Mouse (Mus musculus) G1E-ER4 (cell line): ENCODE measurements at regions not wholly inside any gene's neighbourhood (a gene's known extent, or its start where the extent isn't known, plus 50 kb on each side); places are given as distances from the start of the nearest gene placed in this dataset.

Experiments
- GATA1 ChIP-seq: IDR thresholded peaks from one replicate; pipeline ENCODE4 v1.8.0; 2012; ENCODE audit warnings: low read length, inconsistent platforms

DNA sequence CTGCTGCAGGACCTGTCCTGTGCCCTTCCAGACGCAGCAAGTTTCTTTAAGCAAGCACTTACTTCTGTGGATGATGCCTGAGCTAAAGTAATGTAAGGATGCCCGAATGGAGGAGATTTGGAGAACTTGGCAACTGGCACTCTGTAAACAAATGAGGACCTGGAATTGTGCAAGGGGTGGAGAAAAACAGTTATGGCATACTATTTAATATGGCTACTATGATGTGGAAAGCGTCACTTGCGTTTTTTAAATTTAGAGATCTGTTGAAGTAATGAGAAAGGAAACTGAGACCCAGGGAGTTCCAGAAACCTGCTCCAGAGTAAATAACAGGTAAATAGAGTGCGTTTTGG lies 58.6 kb upstream of the Abca1 start:
- no peak for TF ChIP-seq GATA1

DNA sequence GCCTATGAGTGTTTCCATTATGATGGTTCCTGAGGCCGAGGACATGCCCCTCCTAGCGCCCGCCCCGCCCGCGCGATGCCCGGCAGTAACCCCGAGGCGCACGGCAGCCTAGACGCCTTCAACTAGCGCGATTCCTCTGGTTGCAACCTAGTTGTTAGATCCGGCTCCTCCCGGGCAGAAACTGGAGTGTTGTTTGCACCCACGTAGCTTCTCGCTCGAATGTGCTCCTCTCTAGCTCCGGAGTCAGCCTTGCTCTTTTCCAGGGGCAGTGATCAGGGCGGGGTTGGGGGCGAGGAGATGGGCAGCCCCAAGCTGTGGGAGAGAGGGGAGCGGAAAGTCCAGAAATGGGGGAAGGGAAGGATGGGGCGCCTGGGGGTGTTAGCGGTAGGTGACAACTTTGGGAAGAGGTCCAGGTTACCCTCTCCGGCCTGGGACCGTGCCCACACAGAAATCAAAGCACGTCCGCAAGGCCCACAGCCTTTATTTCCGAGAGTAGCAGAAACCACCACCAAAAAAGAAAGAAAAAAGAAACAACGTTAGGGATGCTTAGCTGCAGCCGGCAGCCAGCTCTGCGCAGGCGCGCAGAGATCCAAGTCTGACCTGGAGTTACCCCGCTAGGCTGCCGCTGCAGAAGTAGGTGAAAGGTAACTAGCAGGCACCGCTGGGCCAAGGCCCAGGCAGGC lies 58.1 kb upstream of the Abca1 start:
- TF ChIP-seq GATA1: no peak

DNA sequence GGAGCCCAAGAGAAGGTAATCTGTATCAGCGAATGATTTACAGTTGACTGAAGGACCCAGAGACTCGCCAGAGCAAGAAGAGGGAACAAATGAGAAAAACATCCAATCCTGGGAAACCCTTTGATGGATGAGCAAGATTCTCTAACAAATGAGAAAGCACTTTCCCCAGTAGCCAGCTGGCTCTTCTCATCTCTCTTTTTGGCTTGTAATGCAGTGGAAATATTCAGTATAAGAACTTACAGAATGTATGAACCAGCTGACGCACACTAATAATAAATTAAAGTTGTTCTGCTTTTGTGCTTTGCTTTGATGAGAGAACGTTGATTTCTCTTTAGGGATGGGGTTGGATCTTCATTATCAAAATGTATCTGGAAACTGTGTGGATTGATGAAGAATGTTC lies 52.8 kb upstream of the Abca1 start:
- TF ChIP-seq GATA1: no peak

DNA sequence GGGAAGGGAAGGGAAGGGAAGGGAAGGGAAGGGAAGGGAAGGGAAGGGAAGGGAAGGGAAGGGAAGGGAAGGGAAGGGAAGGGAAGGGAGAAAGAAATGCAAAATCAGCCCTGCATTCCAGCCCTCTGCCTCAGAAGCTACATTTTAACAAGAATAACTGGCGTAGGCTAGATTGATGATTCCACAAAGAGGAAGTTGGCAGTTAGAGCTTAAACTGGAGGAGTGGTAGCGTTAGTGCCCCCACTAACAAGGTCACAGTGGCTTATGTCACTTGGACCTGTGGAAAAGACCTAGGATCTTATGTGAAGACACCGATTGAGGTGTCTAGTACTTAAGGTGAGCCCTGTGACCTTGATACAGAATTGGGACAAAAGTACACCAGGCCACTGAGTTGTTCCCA lies 51.0 kb upstream of the Abca1 start:
- no peak for TF ChIP-seq GATA1
